Mouse (Mus musculus) E14TG2a.4 (cell line): Measurements from ENCODE around the gene Sptan1.

Experiments used
- H3K27me3 ChIP-seq: 2 replicates; pipeline ENCODE4 v1.6.1; 2014; ENCODE audit warnings: low read length, control low read depth; ENCODE audit not compliant: insufficient read depth
- H3K36me3 ChIP-seq: 2 replicates; pipeline ENCODE4 v1.6.1; 2014; ENCODE audit warnings: low read length, control low read depth; ENCODE audit not compliant: insufficient read depth
- H3K4me1 ChIP-seq: replicated peaks from 2 replicates; pipeline ENCODE4 v1.6.1; 2014; ENCODE audit warnings: low read depth, low read length, control low read depth
- H3K4me3 ChIP-seq: replicated peaks from 2 replicates; pipeline ENCODE4 v1.5.1; 2014; ENCODE audit warnings: mild to moderate bottlenecking, low read length
- H3K9me3 ChIP-seq: 2 replicates; pipeline ENCODE4 v1.6.1; 2014; ENCODE audit warnings: low read length, control low read depth
- CTCF ChIP-seq: conservative IDR thresholded peaks from 2 replicates; pipeline ENCODE4 v1.5.1; 2014; ENCODE audit warnings: low read length
- NANOG ChIP-seq: IDR thresholded peaks from 2 replicates; pipeline ENCODE4 v1.6.1; 2014; ENCODE audit warnings: borderline replicate concordance, low read length, mixed read lengths
- POU5F1 ChIP-seq: IDR thresholded peaks from 2 replicates; pipeline ENCODE4 v1.6.1; 2014; ENCODE audit warnings: low read length, borderline replicate concordance

The Sptan1 gene

DNA sequence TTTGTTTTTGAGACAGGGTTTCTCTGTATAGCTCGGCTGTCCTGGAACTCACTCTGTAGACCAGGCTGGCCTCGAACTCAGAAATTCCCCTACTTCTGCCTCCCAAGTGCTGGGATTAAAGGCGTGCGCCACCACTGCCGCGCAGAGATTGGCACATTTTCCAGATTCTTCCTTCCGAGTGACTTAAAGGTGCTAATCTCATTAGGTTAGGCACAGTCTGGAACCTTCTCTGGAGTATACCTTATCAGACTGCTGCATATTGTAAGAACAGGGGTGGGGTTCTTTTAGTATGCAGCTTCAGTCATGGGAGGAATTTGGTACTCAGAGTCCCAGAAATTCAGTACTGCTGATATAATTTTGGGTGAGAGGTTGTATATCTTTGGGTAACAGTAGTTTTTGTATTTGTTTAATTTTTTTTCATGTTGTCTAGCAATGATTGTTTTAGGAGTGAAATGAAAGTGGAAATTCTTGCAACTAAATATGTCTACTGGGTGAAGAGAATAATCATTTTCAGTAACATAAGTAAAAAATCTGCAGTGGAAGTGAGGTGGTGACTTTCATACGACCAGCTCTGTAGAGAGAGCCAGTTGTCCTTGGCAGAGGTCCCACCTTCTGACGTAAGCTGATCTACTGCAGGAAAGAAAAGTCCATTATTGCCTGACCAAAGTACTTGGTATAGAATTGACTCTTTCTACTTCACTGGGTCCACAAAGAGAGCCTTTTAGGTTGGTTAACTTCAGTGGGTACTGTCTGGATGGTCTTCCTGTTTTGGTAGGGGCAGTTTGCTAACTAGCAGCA, 6.7 kb downstream of the Sptan1 start:
- no peaks in the 10 kb centered on the region for H3K9me3 ChIP-seq
- no peak overlapping the region; the same call in 1 of the 2 replicates for H3K4me3 ChIP-seq
- H3K27me3 ChIP-seq = no peaks in the 10 kb centered on the region
- no peak for TF ChIP-seq CTCF
- peaks cover 63% of the 10 kb centered on the region for H3K36me3 ChIP-seq
- peaks cover 93% of the 10 kb centered on the region for H3K4me1 ChIP-seq

- H3K4me3 ChIP-seq = no peak overlapping the region
- peaks cover 79% of the 10 kb centered on the region for H3K4me1 ChIP-seq
- H3K27me3 ChIP-seq = no peaks in the 10 kb centered on the region
- H3K36me3 ChIP-seq = peaks cover 55% of the 10 kb centered on the region
- TF ChIP-seq NANOG (peak; percentile 5; the same call in 1 of the 2 replicates), POU5F1 (no peak)
- H3K9me3 ChIP-seq = no peaks in the 10 kb centered on the region
Observed at GRCm38 (mm10) chr2:29973525-29973924, 8.2 kb downstream of the Sptan1 start.

DNA sequence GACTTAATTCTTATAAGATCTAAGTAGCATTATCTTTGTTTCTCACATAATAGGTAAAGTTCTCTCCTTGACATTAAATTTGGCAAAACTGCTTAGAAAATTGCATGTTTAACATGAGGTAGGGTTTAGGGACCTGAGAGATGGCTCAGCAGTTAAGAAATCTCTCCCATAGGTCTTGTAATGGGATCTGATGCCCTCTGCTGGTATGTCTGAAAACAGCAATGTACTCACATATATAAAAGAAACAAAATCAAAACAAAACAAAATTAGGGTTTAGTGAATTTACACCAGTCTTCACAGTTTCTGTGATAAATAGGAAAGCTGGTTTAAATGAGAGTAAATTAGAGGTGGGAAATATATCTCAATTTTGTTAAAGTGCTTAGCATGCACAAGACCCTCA, 11.9 kb downstream of the Sptan1 start:
- TF ChIP-seq CTCF = peak; percentile 72
- no peak for TF ChIP-seq NANOG
- no peaks in the 10 kb centered on the region for H3K27me3 ChIP-seq
- H3K9me3 ChIP-seq = no peaks in the 10 kb centered on the region
- H3K36me3 ChIP-seq = peaks cover 70% of the 10 kb centered on the region
- no peak overlapping the region for H3K4me3 ChIP-seq
- peaks cover 60% of the 10 kb centered on the region for H3K4me1 ChIP-seq

GRCm38 (mm10) chr2:29980661-29981060, 15.3 kb downstream of the Sptan1 start:
- peaks cover 90% of the 10 kb centered on the region for H3K36me3 ChIP-seq
- no peak for TF ChIP-seq POU5F1
- TF ChIP-seq NANOG = no peak
- no peak for TF ChIP-seq CTCF
- H3K4me3 ChIP-seq = no peak overlapping the region
- no peaks in the 10 kb centered on the region for H3K9me3 ChIP-seq
- no peaks in the 10 kb centered on the region for H3K27me3 ChIP-seq
- peaks cover 31% of the 10 kb centered on the region for H3K4me1 ChIP-seq

DNA sequence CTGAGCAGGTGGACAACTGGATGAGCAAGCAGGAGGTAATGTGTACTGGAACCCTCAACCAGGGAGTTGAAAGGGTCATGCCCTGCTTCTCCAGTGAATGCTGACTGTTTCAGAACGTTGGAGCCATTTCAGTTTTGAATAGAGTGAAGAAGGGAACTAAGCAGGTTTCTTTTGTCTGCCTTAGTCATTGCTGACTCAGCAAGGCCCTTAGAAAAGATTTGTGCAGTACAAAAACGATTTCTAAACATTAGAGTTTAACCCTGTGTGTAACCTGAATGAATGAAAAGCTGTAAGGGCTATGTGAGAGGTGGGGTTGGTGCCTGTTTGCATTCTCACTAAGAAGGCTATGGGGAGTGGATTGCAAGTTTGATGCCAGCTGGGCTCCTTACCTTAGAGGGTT, 26.6 kb downstream of the Sptan1 start:
- Histone ChIP-seq H3K4me3 (no peak overlapping the region), H3K36me3 (peaks cover 100% of the 10 kb centered on the region)
- TF ChIP-seq POU5F1 (no peak), NANOG (no peak), CTCF (no peak)

GRCm38 (mm10) chr2:30009101-30009500, 43.7 kb downstream of the Sptan1 start:
- H3K9me3 ChIP-seq = no peaks in the 10 kb centered on the region
- TF ChIP-seq NANOG (no peak), POU5F1 (no peak), CTCF (no peak)
- H3K36me3 ChIP-seq = peaks cover 100% of the 10 kb centered on the region
- peaks cover 4% of the 10 kb centered on the region; the same call in 1 of the 2 replicates for H3K4me1 ChIP-seq
- H3K4me3 ChIP-seq = no peak overlapping the region
- H3K27me3 ChIP-seq = no peaks in the 10 kb centered on the region

More for the DNA sequence above, 26.6 kb downstream of the Sptan1 start:
- Histone ChIP-seq H3K4me1 (no peaks in the 10 kb centered on the region), H3K9me3 (no peaks in the 10 kb centered on the region), H3K27me3 (no peaks in the 10 kb centered on the region)

- TF ChIP-seq POU5F1 = no peak
- no peak for TF ChIP-seq NANOG
- no peak for TF ChIP-seq CTCF
- Histone ChIP-seq H3K9me3 (no peaks in the 10 kb centered on the region), H3K4me3 (no peak overlapping the region)
Observed at GRCm38 (mm10) chr2:30010840-30011281, 45.5 kb downstream of the Sptan1 start.

GRCm38 (mm10) chr2:30014326-30014966, 49.1 kb downstream of the Sptan1 start:
- H3K36me3 ChIP-seq = peaks cover 100% of the 10 kb centered on the region
- TF ChIP-seq POU5F1 (no peak), CTCF (no peak), NANOG (no peak)
- H3K4me1 ChIP-seq = peaks cover 4% of the 10 kb centered on the region; the same call in 1 of the 2 replicates
- H3K9me3 ChIP-seq = no peaks in the 10 kb centered on the region
- H3K4me3 ChIP-seq = no peak overlapping the region
- no peaks in the 10 kb centered on the region for H3K27me3 ChIP-seq

More at GRCm38 (mm10) chr2:30010840-30011281, 45.5 kb downstream of the Sptan1 start:
- H3K4me1 ChIP-seq = peaks cover 4% of the 10 kb centered on the region; the same call in 1 of the 2 replicates
- no peaks in the 10 kb centered on the region for H3K27me3 ChIP-seq
- peaks cover 100% of the 10 kb centered on the region for H3K36me3 ChIP-seq

- no peaks in the 10 kb centered on the region for H3K9me3 ChIP-seq
- no peaks in the 10 kb centered on the region; the same call in none of the 2 replicates for H3K4me1 ChIP-seq
- H3K36me3 ChIP-seq = peaks cover 100% of the 10 kb centered on the region
- TF ChIP-seq CTCF (no peak), NANOG (no peak)
- H3K4me3 ChIP-seq = no peak overlapping the region
- no peaks in the 10 kb centered on the region for H3K27me3 ChIP-seq
Observed at GRCm38 (mm10) chr2:30025454-30025853, 60.1 kb downstream of the Sptan1 start.
